Mouse (Mus musculus) cerebellum, adult 2 months (tissue): ENCODE measurements around the gene Elmo1.

ENCODE experiments used
- CTCF ChIP-seq: fragments of 200-500 bp; IDR thresholded peaks from 2 replicates; pipeline ENCODE4 v1.5.1; 2011; ENCODE audit warnings: low read depth, mild to moderate bottlenecking, control low read depth, low read length, moderate library complexity, borderline replicate concordance; ENCODE audit not compliant: insufficient read depth
- POLR2A ChIP-seq: fragments of 200-500 bp; IDR thresholded peaks from 2 replicates; pipeline ENCODE4 v1.6.1; 2011; ENCODE audit warnings: low read length, control low read depth, borderline replicate concordance; ENCODE audit not compliant: insufficient read depth

GRCm38 (mm10) chr13:20406470-20407213 lies 316.2 kb downstream of the Elmo1 start:
- TF ChIP-seq POLR2A: no peak
- no peak for TF ChIP-seq CTCF
